Mouse (Mus musculus) midbrain, embryonic 14.5 days (tissue): ENCODE measurements at regions not wholly inside any gene's neighbourhood (a gene's known extent, or its start where the extent isn't known, plus 50 kb on each side); places are given as distances from the start of the nearest gene placed in this dataset.

ENCODE experiments used
- ATAC-seq: fragments of 200-750 bp; cut with Nextera tagmentation; 2 replicates; pipeline ENCODE4 v1.8.0; 2017; ENCODE audit warnings: moderate number of reproducible peaks, moderate library complexity; ENCODE audit not compliant: low FRiP score, low TSS enrichment
- DNase-seq: peaks from one replicate; pipeline ENCODE4 v3.0.0-alpha.2; 2015
- H3K27ac ChIP-seq: fragments of 300-500 bp; sonication (generic); replicated peaks from 2 replicates; pipeline ENCODE4 v1.5.1; 2014; ENCODE audit warnings: mild to moderate bottlenecking, low read depth, low read length, moderate library complexity
- H3K27me3 ChIP-seq: fragments of 300-500 bp; sonication (generic); 2 replicates; pipeline ENCODE4 v1.6.1; 2014; ENCODE audit warnings: low read length, control low read depth, mixed read lengths; ENCODE audit not compliant: control insufficient read depth, insufficient read depth
- H3K36me3 ChIP-seq: fragments of 300-500 bp; sonication (generic); 2 replicates; pipeline ENCODE4 v1.6.1; 2014; ENCODE audit warnings: low read length, control low read depth; ENCODE audit not compliant: control insufficient read depth, insufficient read depth
- H3K4me1 ChIP-seq: fragments of 300-500 bp; sonication (generic); 2 replicates; pipeline ENCODE4 v1.6.1; 2014; ENCODE audit warnings: mild to moderate bottlenecking, antibody characterized with exemption, low read length, control low read depth; ENCODE audit not compliant: control insufficient read depth, insufficient read depth
- H3K4me2 ChIP-seq: fragments of 300-500 bp; sonication (generic); 2 replicates; pipeline ENCODE4 v1.6.1; 2014; ENCODE audit warnings: mild to moderate bottlenecking, low read length, moderate library complexity
- H3K4me3 ChIP-seq: fragments of 300-500 bp; sonication (generic); replicated peaks from 2 replicates; pipeline ENCODE4 v1.5.1; 2014; ENCODE audit warnings: low read depth, low read length
- H3K9ac ChIP-seq: fragments of 300-500 bp; sonication (generic); replicated peaks from 2 replicates; pipeline ENCODE4 v1.6.1; 2014; ENCODE audit warnings: mild to moderate bottlenecking, low read length, moderate library complexity
- H3K9me3 ChIP-seq: fragments of 300-500 bp; sonication (generic); 2 replicates; pipeline ENCODE4 v1.6.1; 2016; ENCODE audit warnings: low read length, control low read depth, mixed read lengths; ENCODE audit not compliant: control insufficient read depth
- WGBS: fragments of 180-500 bp; shearing (Covaris S2); extraction: QIAGEN DNeasy Blood & Tissue Kit; methylation state at CpG from one replicate; pipeline ENCODE4 v1.1.7; 2014; 5-methylcytosine and 5-hydroxymethylcytosine counted together

GRCm38 (mm10) chr9:61679686-61680085, 234.7 kb downstream of the Rplp1 start:
- ATAC-seq (no peak), DNase-seq (no peak)
- H3K27ac ChIP-seq = no peak overlapping the region
- peaks cover 6% of the 10 kb centered on the region; the same call in 1 of the 2 replicates for H3K4me1 ChIP-seq
- no peak overlapping the region for H3K4me2 ChIP-seq
- H3K9me3 ChIP-seq = no peaks in the 10 kb centered on the region
- WGBS = 92% methylated on average over 6 of the region's 6 CpGs
- H3K4me3 ChIP-seq = no peak overlapping the region
- no peak overlapping the region for H3K9ac ChIP-seq
- no peaks in the 10 kb centered on the region for H3K27me3 ChIP-seq
- H3K36me3 ChIP-seq = no peaks in the 10 kb centered on the region

- Histone ChIP-seq H3K27me3 (no peaks in the 10 kb centered on the region), H3K9ac (no peak overlapping the region), H3K4me2 (no peak overlapping the region), H3K27ac (no peak overlapping the region), H3K36me3 (no peaks in the 10 kb centered on the region), H3K4me3 (no peak overlapping the region), H3K4me1 (peaks cover 6% of the 10 kb centered on the region; the same call in 1 of the 2 replicates), H3K9me3 (no peaks in the 10 kb centered on the region)
- ATAC-seq (no peak), DNase-seq (no peak)
- WGBS = 78% methylated on average over 3 of the region's 3 CpGs
Measured at GRCm38 (mm10) chr9:61677603-61678002, 236.7 kb downstream of the Rplp1 start.

GRCm38 (mm10) chr9:61677037-61677436, 237.3 kb downstream of the Rplp1 start:
- no peak for ATAC-seq

GRCm38 (mm10) chr9:61675366-61675765, 239.0 kb downstream of the Rplp1 start:
- ATAC-seq = no peak
- H3K27me3 ChIP-seq = no peaks in the 10 kb centered on the region
- no peaks in the 10 kb centered on the region for H3K9me3 ChIP-seq
- no peak for DNase-seq
- 94% methylated on average over 2 of the region's 2 CpGs for WGBS
- no peaks in the 10 kb centered on the region; the same call in 1 of the 2 replicates for H3K4me1 ChIP-seq
- no peak overlapping the region for H3K27ac ChIP-seq
- no peak overlapping the region for H3K4me2 ChIP-seq
- H3K4me3 ChIP-seq = no peak overlapping the region
- H3K9ac ChIP-seq = no peak overlapping the region
- H3K36me3 ChIP-seq = no peaks in the 10 kb centered on the region

More at GRCm38 (mm10) chr9:61677037-61677436, 237.3 kb downstream of the Rplp1 start:
- Histone ChIP-seq H3K9me3 (no peaks in the 10 kb centered on the region), H3K4me2 (no peak overlapping the region), H3K27ac (no peak overlapping the region), H3K4me1 (peaks cover 6% of the 10 kb centered on the region; the same call in 1 of the 2 replicates), H3K36me3 (no peaks in the 10 kb centered on the region), H3K27me3 (no peaks in the 10 kb centered on the region), H3K9ac (no peak overlapping the region), H3K4me3 (no peak overlapping the region)
- no peak for DNase-seq
- WGBS = 73% methylated on average over 11 of the region's 11 CpGs

GRCm38 (mm10) chr9:61673575-61674203, 240.7 kb downstream of the Rplp1 start:
- Histone ChIP-seq H3K9ac (no peak overlapping the region), H3K9me3 (no peaks in the 10 kb centered on the region), H3K36me3 (no peaks in the 10 kb centered on the region), H3K4me1 (no peaks in the 10 kb centered on the region), H3K27me3 (no peaks in the 10 kb centered on the region), H3K27ac (no peak overlapping the region), H3K4me3 (no peak overlapping the region), H3K4me2 (no peak overlapping the region)
- DNase-seq (no peak), ATAC-seq (no peak)
- 75% methylated on average over 16 of the region's 16 CpGs for whole genome bisulfite sequencing

GRCm38 (mm10) chr9:61670986-61671385, 243.4 kb downstream of the Rplp1 start:
- H3K9ac ChIP-seq = no peak overlapping the region
- H3K27ac ChIP-seq = no peak overlapping the region
- ATAC-seq (no peak), DNase-seq (no peak)
- WGBS = 62% methylated on average over 4 of the region's 4 CpGs
- no peaks in the 10 kb centered on the region for H3K4me1 ChIP-seq
- no peak overlapping the region for H3K4me2 ChIP-seq
- no peaks in the 10 kb centered on the region for H3K9me3 ChIP-seq
- no peaks in the 10 kb centered on the region for H3K36me3 ChIP-seq
- H3K27me3 ChIP-seq = no peaks in the 10 kb centered on the region
- no peak overlapping the region for H3K4me3 ChIP-seq

GRCm38 (mm10) chr9:61669729-61670520, 244.4 kb downstream of the Rplp1 start:
- Histone ChIP-seq H3K27ac (no peak overlapping the region), H3K9ac (no peak overlapping the region), H3K27me3 (no peaks in the 10 kb centered on the region), H3K36me3 (no peaks in the 10 kb centered on the region), H3K4me1 (no peaks in the 10 kb centered on the region), H3K4me2 (no peak overlapping the region), H3K4me3 (no peak overlapping the region), H3K9me3 (no peaks in the 10 kb centered on the region)
- ATAC-seq = no peak
- no peak for DNase-seq
- 43% methylated on average over 10 of the region's 10 CpGs for WGBS

GRCm38 (mm10) chr9:61668723-61669122, 245.6 kb downstream of the Rplp1 start:
- ATAC-seq (no peak), DNase-seq (no peak)
- H3K4me2 ChIP-seq = no peak overlapping the region
- no peak overlapping the region for H3K9ac ChIP-seq
- H3K4me3 ChIP-seq = no peak overlapping the region
- no peaks in the 10 kb centered on the region for H3K4me1 ChIP-seq
- 77% methylated on average over 8 of the region's 8 CpGs for WGBS
- no peak overlapping the region for H3K27ac ChIP-seq
- no peaks in the 10 kb centered on the region for H3K9me3 ChIP-seq
- no peaks in the 10 kb centered on the region for H3K36me3 ChIP-seq
- no peaks in the 10 kb centered on the region for H3K27me3 ChIP-seq
